Mouse (Mus musculus): ENCODE results near the gene Ptma.

The Ptma gene

GRCm38 (mm10) chr1:86515715-86516410, 10.7 kb upstream of the Ptma start:
- 67% methylated on average over 6 of the region's 6 CpGs for WGBS

GRCm38 (mm10) chr1:86517076-86517475, 9.4 kb upstream of the Ptma start:
- 83% methylated on average over 3 of the region's 3 CpGs for WGBS

DNA sequence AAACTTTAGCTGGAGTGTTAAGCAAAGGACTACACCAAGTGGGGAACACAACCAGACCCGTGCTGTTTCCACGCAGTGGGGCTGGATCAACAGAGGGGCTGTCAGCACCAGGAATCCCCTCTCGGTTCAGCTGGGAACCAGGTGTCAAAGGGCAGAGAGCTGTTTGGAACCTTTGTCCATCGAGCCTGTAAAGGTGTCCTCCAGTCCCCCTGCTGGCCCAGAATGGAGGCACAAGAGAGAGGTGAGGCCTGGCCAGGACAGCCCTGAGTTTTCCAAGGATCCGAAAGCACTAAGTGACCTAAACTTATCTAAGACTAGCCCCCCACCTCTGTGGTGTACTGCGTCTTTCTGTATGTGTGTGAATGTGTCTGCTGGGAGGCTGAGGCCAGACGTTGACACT, 6.2 kb upstream of the Ptma start:
- 66% methylated on average over 7 of the region's 7 CpGs for WGBS

GRCm38 (mm10) chr1:86522286-86522871, 4.1 kb upstream of the Ptma start:
- WGBS = 40% methylated on average over 7 of the region's 7 CpGs

DNA sequence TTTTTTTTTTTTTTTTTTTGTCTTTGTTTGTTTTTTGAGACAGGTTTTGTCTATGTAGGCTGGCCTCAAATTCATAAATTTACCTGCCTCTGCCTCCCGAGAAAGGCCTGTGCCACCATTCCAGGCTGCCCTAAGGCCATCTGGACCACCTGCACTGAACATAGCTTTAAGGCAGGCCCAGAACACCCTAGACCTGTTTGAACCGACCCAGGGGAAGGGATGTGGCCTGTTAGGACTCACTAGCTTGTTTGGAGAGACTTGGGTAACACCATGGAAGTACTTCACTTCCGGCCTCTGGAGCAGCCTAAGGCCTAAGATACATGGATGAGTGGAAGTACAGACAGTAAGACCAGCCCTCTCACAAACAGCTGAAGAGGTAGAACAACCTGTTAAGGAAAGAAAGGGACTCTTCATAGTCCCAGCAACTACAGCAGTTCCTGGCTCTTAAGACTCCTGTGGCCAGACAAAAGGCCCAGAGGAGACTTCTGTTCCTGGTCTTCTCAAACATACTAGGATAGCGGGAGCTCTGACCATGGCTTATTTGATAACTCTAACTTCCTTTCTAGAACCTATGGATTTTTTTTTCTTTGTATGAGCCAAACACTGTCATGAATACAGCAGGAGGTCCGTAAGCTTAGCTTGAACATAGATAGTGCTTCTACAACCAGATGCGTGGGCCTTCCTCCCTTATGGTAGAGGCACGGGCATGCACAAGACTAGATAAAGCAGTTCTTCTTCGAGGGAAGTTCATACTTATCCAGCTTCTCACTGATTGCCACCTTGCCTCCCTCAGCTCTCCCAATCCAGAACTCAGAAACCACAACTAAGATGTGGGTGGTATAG, 2.5 kb upstream of the Ptma start:
- WGBS = 76% methylated on average over 8 of the region's 8 CpGs

- 3% methylated on average over 53 of the region's 53 CpGs for WGBS
Measured at GRCm38 (mm10) chr1:86524619-86525498, 1.7 kb upstream of the Ptma start.

DNA sequence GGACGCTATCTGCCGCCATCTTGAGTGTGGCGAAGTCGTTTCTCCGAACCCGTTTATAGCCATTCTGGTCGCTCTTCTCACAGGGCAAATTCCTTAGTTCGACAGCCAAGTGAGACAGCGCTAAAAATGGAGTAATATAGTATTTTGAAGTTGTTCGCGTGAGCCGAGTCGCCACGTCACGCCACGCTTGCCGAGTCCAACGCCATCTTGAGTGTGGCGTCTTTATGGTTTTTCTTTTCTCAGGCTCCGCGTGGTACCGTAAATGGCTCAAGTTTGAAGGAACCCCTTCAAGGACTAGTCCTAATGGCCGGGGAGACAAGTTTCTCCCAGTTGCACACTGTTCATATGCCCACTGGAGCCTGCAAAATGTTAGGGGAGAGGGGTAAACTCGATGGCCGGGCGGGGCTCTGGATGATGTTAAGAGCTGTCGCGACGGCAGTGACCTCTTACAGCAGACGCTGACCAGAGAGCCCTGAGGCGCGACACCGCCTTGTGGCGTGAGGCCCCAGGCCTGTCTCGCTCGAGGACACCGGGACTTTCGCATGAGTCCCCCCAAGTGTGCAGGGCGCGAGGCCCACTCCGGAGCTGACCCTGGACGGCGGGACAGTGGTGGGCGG, 919 bp upstream of the Ptma start:
- 1% methylated on average over 44 of the region's 44 CpGs for WGBS

DNA sequence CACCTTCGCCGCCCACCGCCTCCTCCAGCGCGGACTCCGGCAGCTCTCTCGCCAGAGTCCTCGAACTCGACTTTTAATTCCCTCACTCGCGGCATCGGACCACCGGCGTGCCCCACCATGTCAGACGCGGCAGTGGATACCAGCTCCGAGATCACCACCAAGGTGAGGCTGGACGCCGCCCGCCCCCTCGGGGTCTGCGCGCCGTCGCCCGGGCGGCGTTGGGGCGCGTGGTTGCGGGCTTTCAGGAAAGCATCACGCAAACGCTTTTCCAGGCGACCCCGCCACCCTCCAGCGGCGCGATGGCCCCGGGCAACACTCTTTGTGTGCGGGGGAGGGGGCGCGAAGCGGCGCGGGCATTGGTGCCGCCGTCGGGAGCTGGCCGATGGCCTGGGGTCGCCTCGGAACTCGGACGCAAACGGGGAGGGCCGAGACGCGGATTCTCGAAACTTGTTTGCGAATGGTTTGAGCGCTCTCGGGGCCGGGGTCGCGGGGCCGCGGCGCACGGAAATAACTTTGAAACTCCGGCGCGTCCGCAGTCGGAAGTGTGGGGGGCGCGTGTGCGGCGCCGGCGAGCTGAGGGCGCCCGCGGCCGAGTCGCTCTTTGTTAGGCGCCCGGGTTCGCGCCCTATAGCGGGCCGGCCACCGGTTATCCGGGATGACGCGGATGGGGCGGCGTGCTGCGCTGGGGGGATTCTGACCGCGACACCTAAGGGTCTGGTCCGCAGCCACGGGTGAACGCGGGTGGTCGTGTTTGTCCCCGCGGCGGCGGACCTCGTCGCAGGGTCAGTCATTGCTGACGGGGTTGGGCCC, 468 bp downstream of the Ptma start:
- under 1% methylated on average over 111 of the region's 111 CpGs for whole genome bisulfite sequencing

DNA sequence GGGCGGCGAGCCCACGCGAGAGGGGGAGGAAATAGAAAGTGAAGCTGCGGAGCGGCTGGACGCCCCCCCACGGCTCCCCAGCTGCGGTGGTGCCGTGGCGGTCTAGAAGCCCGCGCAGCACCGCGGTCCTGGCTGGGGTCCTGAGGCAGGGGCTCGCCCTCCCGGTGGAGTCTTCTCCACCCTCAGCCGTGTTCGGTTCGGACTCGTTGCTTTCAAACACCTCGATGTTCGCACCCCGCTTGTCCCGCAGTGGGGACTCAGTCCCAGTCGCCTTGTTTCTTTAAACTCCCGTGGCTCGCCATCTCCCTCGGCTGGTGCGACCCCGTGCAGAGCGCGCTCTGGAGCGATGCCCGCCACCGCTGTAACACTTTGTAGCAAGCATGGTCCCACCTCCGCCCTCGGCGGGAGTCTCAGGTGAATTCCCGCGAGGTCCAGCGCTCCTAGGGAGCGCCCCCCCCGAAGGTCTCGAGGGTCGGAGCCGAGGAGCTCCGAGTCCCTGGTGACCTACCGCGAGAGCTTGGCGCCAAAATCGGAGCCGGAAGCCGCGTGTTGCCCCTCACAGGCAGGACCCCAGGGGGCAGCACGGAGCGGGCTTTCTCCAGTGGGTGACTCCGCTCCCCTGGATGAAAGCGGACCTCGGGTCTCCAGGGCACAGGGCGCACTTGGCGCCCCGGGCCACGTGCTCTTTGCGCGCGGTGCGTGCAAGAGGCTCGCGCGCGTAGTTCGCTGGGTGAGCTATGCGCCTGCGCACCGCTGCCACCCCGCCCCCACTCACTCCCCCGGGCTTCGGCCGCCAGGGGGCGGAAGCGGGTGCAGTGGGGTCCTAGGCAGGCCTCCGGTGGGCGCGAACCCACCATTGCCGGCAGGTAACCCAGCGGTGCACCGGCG, 1.3 kb downstream of the Ptma start:
- WGBS = under 1% methylated on average over 89 of the region's 89 CpGs

GRCm38 (mm10) chr1:86528571-86529180, 2.1 kb downstream of the Ptma start:
- 2% methylated on average over 15 of the region's 15 CpGs for WGBS

- WGBS = 17% methylated on average over 4 of the region's 4 CpGs
Measured at GRCm38 (mm10) chr1:86529590-86529989, 3.1 kb downstream of the Ptma start.

DNA sequence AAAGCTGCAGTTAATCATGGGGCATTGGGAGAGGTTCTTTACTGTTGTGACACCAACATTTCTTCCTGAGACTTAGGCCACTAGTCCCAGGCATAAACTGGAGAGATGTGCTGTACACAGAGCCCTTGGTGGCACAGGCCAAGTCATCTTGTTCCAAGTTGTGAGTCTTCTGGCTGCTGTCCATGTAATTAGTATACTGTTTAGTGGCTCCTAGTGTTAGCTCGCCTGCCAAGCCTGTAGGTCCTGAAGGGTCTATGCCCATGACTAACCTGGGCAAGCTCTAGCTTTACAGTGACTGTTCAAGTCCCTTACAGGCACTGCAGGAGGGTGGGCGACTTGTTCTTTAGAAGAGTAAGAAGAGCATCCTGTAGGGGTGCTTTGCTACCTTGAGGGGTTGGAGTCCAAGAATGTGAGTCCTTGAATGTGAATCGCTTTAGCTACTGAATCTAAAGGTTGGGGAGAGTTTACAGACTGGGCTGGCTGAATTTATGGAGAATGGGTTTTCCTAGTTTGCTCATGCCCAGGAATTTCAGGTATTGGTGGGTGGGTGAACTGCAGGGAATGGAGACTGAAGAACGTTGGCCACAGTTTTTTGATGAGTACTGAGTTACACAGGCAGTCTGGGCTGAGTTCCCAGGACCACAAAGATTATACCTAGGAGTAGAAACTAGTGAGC, 4.5 kb downstream of the Ptma start:
- 27% methylated on average over 4 of the region's 4 CpGs for WGBS

GRCm38 (mm10) chr1:86531547-86532321, 5.2 kb downstream of the Ptma start:
- 26% methylated on average over 13 of the region's 13 CpGs for WGBS

DNA sequence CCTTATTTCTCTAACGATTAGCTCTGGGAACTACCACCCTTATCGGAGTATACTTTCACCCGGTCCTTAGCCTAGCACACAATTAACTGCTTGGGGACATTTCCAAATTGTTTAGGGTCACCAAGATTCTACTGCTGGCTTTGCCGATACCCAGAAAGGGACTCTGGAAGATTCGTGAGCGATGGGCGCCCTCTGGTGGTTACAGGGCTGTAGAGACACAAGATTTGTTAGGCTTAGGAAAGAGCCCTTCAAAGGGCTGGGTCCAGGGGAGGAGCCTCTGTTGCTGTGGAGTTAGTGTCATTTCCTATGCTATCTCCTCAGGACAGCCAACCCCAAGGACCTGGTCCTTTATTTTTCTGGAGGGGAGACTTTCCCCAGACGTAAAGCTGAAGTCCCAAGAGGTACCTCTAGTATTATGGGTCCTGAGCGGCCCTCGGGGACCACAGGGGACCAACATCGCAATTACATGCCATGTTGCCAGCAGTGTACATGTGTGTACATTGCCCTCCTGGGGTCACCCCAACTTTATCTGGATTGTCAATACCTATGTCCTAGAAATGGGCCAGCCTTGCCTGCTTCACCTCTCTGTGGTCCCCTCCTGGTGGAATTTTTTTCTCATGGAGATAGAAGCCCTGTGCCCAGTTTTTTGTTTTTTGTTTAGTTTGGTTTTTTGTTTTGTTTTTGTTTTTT, 6.0 kb downstream of the Ptma start:
- WGBS = 23% methylated on average over 11 of the region's 11 CpGs

DNA sequence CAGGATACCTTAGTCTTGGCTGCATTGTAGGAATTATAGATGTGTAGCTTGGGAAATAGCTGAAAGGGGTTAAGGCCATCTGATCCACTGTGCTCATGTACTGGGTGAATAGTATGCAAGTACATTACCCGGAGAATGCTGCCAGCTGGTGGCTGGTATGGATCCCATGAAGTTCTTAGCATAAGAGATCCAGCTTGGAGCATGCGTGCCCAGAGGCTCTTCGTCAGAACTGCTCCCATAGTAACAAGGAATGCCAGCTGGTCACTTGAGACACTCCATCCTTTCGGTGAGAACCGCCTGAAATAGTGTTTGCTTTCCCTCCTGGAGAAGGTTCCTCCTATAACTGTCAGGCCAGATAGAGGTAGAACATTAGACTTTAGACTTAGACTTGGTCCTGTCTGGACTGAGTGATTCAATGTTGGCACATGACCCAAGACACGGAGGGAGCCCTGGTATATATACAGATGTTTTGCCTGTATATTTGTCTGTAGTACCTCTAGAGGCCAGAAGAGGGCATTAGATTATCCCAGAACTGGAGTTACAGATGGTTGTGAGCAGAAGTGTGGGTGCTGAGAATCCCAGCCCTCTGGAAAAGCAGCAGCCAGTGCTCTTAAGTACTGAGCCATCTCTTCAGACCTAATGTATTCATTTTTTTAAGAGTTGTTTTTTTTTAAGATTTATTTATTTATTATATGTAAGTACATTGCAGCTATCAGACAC, 7.0 kb downstream of the Ptma start:
- WGBS = 49% methylated on average over 6 of the region's 6 CpGs

DNA sequence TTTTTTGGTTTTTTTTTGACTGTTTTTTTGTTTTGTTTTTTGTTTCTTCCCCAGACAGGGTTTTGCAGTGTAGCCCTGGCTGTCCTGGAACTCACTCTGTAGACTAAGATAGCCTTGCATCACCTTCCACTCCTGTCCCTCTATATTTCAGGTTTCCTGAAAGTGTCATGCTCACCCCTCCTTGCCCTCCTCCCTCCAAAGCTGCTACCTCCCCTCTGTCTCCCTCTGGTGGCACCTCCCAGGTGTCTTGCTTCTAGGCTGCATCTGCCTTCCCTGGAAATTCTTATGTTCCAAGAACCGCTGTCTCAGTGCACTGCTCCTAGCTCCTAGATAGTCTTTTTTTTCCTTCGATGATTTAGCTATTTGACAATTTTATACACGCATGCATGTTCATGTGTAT, 11.9 kb downstream of the Ptma start:
- 64% methylated on average over 3 of the region's 3 CpGs for WGBS

All from cerebral cortex, adult 2 months (tissue).